Mouse (Mus musculus) cerebellum, postnatal 36 days (tissue): ENCODE measurements around the gene Brsk1.

Experiments
- DNase-seq, 2 experiments: peaks; one replicate each; pipeline ENCODE4 v3.0.0; 2021 to 2022; ENCODE audit warnings: mixed read lengths in 2 of 2

The Brsk1 gene

DNA sequence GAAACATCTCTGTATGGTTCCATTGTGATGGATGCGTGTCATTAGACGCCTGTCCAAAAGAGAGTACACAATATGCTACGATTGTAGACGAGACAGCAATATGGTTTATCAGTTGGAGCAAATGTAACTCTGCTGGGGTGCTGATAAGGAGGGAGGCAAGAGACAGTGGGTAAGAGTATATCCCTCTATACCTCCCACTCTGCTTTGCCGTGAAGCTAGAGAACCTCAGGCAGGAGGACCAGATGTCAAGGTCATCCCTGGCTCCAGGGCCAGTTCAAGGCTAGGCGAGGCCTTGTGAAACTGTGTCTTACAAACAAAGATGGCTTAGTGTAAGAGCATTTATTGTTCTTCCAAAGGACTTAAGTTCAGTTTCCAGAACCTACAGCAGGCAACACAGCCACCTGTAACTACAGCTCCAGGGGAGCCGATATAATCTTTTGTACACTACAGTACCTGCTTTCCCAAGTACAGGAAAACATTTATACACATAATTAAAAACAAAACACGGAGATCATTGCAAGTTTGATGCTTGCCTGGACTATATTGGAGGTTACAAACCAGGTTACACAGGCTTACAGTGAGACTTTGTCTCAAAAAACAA lies 19.6 kb upstream of the Brsk1 start:
- DNase-seq: no peak

DNA sequence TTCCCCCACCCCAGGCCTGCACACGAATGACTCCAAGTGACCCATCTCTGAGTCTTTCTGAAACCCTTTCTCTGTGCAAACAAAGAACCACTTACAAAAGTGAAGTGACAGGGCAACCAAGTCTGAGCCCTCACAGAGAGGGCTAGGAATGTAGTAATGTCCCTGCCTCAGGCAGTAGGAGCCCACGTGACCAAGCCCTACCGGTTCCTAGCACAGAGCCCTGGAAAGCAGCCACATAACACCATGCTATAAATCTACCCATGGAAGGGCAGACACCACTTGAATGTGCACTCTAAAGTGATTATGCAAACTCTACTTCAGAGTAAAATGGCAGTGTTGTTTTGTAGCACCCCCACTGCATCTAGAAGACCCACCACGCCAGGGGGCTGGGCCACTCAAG lies 18.4 kb upstream of the Brsk1 start:
- DNase-seq: no peak

DNA sequence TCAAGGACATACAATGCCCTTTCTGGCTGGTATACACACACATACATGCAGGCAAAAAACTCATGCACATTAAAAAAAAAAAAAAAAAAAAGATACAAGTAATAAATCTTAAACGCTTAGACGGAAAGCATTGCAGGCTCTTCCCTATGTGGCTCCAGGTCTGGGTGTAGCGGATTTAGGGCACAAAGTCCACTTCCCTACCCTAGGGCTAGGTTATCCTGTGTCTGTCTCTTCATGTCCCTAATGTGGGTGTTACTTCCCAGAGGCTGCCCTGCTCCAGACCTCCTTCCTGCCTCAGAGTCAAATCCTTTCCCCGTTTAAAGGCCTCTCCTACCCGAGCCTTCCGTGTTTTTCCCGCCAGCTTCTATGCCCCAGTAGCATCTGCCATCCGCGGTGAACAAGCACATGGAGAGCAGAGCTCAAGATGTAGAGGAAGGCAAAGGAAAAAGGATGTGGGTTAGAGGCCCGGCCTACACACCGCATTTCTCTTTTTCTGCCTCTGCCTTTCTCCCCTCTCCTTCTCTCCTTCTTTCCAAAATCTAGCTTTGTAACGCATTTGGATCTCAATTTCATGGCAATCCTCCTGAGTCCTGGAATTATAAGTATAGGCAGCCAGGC lies 16.2 kb upstream of the Brsk1 start:
- DNase-seq: no peak

DNA sequence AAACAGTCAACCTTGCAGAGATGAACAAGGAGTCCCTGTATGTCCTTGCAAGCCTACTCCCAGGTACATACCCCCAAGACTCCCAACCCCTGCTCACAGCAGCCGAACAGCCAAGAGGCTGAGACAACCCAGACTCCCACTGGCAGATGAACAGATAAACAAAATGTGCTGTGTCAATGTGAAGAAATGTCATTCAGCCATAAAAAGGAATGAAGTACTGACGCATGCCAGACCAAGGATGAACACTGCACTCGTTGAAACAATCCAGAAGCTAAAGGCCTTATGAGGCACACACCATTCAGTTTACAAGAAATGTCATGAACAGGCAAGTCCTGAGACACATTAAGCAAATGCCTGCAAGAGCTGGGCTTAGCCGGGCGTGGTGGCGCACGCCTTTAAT lies 15.2 kb upstream of the Brsk1 start:
- DNase-seq: no peak

DNA sequence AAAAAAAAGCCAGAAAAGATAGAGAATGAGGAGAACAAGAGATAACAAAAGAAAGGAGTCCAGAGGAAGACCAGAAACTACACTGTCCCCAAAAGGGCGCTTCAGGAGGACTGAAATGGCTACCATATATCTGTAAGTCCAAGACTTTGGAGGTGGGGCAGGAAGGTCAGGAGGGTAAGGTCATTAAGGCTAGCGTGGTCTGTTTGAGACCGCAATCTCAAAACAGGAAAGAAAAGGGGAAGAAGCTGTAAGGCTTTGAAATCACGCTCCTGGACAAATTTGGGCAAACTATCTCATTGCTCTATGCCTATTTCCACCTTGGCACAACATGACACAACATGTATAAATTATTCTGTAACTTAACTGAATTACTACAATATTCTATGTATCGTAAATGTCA lies 7.1 kb upstream of the Brsk1 start:
- no peak for DNase-seq

DNA sequence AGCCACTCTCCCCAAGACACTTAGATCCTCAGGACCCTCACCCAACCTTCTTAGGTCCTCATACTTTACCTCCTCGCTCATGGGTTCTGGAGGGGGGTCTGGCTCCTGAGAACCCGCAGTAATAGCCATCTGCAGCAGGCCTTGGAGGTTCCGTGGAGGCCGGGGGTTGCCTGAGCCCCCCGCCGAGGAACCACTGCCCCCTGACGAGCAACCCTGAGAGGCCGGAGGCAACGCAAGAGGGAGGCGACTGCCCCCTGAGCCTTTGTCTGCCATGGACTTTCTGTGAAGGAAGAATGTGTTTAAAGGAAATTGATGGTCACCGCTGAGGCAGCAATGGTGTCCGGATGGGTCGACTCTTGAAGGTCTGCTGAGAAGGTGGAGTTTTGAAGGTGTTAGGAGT lies 6.2 kb upstream of the Brsk1 start:
- no peak for DNase-seq

DNA sequence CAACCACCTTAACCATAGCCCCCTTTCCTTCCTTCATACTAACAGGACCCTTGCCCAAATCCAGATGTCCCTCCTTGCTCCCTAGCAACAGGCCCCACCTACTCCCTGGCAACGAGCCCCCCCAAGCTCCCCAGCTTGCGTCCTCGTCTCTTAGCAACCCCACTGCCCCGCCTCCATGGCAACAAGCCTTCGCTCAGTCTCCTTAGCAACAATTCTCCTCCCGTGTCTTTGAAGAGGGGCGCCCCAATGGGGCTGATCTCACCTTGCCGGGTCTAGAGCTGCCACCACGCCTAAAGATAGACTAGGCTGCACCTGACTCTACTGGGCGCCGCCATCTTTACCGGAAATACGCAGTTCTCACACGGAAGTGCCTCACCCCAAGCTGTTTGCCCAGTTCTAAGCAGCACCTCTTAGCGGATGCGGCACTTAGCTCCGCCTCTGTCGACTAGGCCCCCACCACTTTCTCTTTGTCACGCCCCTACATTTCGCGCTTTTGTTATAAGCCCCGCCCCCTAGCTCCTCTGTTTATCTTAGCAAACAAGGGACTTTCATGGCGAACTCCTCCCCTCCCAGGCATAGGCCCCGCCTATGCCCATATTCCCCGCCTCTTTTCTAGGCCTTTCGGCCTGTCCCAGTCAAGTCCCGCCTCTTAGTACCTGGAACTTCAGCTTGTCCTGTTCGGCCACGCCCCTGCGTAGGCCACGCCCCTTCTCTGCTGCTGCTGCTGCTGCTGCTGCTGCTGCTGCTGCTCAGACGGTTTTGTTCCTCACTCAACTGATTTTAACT lies 5.6 kb upstream of the Brsk1 start, which contains the start of gene Hspbp1:
Gene Hspbp1, minus strand, starts transcription at position 437 of the 786 bp plus-strand sequence.
- DNase-seq: peak; percentile 86 to 88

DNA sequence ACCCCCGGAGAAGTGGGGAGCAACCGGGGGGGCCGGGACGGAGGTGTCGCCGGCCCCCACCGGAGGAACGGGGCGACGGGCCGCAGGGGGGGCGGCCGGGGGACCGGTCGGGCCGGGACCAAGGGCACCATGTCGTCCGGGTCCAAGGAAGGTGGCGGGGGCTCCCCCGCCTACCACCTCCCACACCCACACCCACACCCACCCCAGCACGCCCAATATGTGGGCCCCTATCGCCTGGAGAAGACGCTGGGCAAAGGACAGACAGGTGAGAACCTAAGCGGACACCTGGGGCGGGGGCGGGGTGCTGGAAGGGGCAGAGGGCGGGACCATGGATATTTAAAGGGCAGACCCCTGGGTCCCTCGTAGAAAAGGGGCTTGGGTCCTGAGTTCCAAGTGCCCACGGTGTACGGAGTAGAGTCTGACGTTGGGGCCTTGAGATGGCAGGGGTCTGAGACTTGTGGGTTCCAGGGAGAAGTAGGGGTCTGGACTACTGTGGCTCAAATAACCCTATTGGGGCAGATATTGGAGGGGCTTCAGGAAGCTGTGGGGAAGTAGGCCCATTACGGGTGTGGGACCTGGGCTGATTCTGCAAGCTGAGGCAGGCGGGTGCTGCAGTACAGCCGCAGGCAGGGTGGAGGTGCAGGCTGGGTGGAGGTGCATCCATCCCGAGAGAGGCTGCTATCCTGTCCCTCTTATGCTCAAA lies 698 bp downstream of the Brsk1 start:
- DNase-seq: peak; percentile 45 to 47

DNA sequence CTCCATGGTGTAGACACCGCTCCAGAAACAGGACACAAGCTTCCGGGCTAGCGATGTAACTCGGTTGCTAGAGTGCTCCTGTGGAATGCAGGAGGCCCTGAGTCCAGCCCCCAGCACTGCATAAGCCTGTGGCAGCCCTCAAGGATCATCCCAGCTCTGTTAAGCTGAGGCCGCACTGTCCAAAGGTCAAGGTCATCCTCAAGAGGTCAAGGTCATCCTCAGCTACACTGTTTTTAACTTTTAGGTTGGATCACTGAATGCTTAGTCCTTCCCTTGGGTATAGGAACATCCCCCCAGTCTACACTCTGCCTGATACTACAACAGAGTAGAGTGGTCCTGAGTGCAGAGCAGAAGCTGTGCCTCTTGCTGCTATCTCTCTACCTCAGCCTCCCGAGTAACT lies 2.6 kb downstream of the Brsk1 start:
- no peak for DNase-seq

DNA sequence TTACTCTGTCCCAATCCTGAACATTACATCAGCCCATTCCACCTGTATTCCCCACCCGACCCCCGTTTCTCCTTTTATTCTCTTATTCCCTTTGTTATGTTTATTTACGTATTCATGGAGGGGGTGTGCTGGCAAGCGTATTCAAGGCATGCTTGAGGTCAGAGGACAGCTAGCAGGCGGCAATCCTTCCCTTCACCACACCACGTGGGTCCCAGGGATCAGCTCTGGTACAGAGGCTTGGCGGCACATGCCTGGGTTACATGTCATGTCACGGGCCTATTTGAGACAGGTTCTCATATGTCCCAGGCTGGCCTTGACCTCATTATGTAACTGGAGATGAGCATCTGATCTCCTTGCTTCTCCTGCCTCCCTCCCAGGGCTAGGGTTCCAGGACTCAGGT lies 11.9 kb downstream of the Brsk1 start:
- DNase-seq: no peak

DNA sequence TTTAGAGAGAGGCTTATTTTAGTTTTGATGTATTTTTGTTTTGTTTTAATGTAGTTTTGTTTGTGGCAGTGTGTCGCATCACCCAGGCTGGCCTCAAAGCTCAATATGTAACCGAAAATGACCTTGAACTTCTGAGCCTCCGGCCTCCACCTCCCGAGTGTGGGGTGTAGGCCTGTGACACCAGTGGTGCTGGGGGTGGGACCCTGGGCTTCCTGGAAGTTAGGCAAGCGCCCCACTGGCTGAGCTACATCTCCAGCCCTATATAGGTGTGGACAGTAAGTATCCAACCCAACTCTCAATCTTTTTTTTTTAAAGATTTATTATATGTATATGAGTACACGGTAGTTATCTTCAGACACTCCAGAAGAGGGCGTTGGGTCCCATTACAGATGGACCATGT lies 12.8 kb downstream of the Brsk1 start:
- no peak for DNase-seq

DNA sequence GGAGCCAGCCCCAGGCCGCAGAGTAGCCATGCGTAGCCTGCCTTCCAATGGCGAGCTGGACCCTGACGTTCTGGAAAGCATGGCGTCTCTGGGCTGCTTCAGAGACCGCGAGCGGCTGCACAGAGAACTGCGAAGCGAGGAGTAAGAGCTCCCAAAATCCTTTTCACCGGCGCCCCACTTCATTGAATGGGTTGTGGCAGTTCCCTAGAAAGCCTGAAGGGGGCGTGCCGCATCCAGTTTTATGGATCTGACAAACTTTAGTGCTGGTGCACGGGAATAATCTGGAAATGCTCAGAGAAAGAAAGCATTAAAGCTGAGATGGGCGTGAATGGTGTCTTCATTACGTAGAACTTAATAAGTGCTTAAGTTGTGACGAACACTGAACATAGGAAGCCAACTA lies 14.7 kb downstream of the Brsk1 start:
- DNase-seq: peak; percentile 47 to 59

DNA sequence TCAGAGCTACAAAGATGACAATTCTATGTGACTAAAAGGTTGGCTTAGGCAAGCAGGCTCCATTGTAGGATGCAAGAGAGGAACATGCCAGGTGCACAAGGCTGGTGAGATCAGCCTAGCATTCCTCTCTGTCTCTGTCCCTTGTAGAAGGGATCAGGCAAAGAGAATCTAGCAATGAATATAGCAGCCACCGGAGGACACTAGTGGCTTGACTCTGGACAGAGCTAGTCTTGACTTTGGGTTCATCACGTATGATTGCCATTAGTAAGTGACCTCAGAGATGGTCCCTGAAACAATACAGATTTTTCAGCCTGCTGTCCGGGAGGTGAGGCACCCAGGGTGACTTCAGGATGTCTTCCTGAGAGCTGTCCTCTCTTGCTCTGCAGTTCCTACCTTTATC lies 22.2 kb downstream of the Brsk1 start:
- no peak for DNase-seq

DNA sequence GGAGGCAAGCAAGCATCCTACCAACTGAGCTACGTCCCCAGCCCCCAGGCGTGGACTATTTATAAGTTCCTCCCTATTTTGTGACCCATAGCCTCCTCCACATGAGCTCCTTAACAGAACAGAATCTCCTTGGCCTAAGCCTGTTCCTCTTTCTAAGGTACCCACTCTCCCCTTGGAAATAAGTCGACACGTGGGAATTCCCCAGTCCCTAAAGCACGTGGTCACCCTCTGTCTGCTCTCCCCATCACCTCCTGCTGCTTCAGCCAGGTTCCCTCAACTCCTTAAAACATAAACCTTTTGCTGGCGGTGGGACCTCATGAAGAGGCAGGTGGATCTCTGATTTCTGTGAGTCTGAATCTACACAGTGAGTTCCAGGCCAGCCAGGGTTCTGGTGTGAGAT lies 26.6 kb downstream of the Brsk1 start:
- no peak for DNase-seq

DNA sequence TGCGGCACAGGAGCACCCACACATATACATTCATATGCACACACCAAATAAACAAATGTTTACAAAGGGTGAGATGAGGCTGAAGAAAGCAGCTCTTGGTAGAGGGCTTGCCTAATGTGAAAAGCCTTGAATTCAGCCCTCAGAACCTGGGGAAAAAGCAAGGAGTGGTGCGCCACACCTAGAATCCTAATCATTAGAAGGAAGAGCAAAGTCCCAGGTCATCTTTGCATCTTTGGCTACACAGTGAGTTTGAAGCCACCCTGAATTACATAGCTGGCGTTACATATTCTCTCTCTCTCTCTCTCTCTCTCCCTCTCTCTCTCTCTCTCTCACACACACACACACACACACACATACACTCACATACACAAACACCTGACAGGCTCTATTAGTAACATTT lies 28.9 kb downstream of the Brsk1 start:
- no peak for DNase-seq

DNA sequence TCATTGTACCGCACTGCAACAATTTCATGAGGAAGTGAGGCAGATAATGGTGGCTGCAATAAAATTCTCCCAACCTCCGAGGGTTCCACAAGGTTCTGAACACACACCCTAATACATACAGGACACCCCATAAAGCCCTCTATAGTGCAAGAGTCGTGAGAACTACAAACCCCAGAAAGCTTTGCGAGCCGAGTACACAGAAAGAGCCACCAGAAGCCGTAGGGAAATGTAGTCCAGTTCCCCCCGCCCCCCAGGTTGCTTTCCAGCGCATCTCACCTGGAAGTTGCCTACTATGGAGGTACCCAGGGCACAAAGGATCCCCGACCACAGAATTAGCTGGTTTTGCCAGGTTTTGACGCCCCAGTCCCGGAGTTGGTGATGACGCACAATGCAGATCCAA lies 33.1 kb downstream of the Brsk1 start:
- peak; percentile 44 to 48 for DNase-seq

DNA sequence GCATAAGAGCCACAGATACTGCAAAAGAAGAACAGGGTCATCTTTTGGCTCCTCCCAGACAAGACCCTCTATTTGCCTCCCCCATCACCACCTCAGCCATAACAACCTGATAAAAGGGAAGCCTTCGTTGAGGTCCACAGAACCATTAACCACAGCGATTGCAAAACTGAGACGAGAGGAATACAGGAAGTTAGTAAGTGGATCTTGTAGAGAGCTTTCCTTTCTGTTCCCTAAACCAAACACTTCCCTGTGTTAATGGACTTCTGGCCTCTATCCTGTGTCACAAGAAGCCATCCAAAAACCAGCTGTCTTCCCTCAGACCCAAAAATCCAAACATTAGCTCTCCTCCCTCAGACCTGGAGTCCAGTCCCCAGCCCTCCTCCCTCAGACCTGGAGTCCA lies 34.0 kb downstream of the Brsk1 start:
- no peak for DNase-seq

DNA sequence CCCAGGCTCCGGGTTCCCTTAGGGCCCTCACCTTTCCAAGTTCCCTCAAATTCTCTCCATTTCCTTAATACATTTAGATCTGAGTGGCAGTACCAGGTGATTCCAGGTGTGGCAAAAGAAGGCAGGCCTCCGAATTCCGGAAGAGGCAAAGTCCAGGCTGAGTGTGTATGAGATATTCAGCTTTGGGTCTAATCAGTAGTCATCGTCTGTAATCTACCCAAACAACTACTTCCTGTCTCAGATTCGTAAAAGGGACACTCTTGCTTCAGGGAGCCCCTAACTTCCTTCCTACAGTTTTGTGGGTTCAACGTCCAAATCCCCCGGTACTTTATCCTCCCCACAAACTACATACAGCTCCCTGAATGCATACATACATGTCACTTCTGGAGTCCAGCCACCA lies 34.8 kb downstream of the Brsk1 start, which contains the start of gene Tmem150b:
Gene Tmem150b, minus strand, starts transcription at position 81 of the 400 bp plus-strand sequence.
- DNase-seq: no peak

DNA sequence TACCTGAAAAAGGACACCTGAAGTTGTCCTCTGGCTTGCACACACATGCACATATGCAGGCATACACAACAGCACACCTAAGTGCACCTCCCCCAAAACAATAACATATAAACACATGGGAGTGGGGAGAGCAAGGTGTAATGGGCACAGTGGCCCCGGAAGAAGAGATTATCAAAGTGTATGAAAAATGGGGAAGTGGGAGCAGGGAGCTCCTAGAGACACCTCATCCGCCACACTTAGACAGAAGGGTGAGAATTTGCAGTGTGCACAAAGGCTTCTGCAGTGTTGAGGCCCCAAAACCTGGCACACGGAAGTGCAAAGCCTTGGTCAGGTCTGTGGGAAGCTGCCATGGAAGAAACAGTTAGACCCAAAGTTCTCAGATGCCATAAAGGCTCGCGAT lies 40.7 kb downstream of the Brsk1 start:
- DNase-seq: no peak

DNA sequence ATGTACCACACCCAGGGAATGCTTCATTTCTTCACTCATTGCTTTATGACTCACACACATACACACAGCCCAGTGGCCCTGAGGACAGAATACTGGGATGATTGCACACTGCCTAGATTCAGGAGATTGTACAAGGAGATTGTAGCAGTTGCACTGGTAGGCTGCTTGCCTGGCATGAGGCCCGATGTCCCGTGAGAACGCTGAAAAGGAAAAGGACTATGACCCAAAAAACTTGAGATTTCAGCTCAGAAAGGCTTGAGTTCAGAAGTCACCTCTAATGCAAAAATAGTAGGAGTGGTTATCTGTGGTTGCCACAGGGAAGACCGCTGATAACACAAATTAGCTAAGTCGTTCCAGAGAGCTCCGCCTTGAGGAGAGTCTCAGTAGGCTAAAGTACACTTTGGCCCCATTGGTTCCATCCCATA lies 42.6 kb downstream of the Brsk1 start:
- no peak for DNase-seq

DNA sequence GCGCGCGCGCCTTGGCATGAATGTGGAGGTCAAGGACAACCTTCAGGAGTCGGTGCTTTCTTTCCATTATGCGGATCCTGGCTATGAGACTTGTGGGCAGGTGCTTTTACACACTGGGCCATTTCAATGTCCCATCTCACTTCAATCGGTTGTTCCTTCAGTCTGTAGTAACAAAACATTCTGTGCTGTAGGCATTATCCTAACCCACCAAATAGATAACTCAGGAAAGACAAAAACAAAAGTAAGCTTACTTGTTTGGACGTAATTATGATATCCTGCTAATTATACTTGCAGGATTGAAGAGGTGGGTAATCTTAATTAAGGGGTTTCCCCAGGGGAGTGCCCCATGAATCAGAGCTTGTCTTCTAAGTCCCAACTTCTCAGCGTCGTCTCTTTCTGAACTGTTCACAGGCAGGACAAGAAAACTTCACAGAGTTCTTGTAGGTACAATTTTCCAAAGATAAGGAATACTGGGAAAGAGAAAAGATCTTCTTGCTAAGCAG lies 48.7 kb downstream of the Brsk1 start:
- DNase-seq: no peak

DNA sequence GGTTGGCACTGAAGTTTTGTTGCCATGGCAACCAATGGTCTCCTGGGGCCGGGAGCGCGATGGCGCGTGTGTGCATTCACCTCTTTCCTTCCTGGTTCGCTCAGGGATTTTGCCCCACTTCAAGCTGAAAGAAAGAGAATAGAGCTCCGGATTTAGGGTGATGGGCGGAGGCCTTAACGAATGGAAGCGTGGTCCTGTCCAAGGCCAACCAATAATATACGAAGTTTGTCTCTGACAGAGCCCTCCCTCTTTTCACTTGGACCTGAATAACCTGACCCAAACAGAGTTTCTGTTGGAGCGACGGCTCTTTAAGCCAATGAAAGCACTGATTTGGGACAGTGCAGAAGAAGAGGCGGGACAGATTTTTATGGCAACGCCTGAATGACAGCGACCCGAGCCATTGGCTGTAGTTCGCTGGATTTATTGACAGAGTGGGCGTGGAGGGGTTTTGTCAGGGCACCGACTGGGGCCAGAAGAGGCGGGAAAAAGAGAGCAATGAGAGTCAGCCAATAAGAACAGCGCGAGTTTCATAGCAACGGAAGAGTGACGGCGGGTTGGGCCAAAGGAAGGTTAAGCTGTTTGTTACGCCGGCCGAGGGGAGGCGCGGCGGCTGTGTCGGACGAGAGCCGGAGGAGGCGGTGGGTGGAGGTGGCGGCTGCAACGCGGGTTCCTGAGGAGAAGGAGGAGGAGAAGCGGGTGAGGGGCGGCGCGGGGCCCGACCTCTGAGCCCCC lies 49.3 kb downstream of the Brsk1 start, which contains the start of gene Kmt5c:
Gene Kmt5c, plus strand, starts transcription at position 572 of the 732 bp plus-strand sequence.
- DNase-seq: peak; percentile 96 to 99
